Mouse (Mus musculus) 3T3-L1 (cell line): ENCODE measurements around the gene Slamf8.

ENCODE experiments used
- DNase-seq: peaks from one replicate; pipeline ENCODE4 v3.0.0-alpha.2; 2015; ENCODE audit warnings: low read depth, low spot score

Slamf8 gene

GRCm38 (mm10) chr1:172590385-172590784 lies at the start of gene Slamf8:
Gene Slamf8 (minus strand): TSS chr1:172590568.
- DNase-seq, result peak; percentile 58

DNA sequence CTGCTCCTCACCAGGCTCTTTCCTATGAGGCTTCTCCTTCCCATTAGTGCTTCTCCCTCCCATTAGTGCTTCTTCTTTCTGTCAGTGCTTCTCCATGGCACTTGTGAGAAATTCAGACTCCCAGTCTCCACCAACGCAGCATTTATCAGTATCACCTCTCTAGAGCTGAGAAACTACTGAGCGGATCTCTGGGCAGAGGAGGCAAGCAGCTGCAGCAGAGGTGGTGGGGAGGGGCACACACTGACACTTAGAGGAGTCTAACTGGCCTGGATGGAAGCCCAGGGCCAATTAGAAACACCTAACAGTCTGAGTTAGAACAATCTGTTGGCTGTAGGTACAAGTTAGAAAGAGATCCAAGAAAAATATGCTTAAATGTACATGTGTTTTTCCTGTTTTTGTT lies 48.4 kb upstream of the Slamf8 start:
- DNase-seq, result no peak

- DNase-seq, result no peak
These were observed 47.4 kb upstream of the Slamf8 start for GRCm38 (mm10) chr1:172637801-172638200.

GRCm38 (mm10) chr1:172636266-172636665 lies 45.9 kb upstream of the Slamf8 start:
- peak; percentile 59 for DNase-seq

- no peak for DNase-seq
These were observed 44.9 kb upstream of the Slamf8 start for GRCm38 (mm10) chr1:172635258-172635657.

- DNase-seq, result no peak
These were observed 43.8 kb upstream of the Slamf8 start for GRCm38 (mm10) chr1:172634136-172634535.

DNA sequence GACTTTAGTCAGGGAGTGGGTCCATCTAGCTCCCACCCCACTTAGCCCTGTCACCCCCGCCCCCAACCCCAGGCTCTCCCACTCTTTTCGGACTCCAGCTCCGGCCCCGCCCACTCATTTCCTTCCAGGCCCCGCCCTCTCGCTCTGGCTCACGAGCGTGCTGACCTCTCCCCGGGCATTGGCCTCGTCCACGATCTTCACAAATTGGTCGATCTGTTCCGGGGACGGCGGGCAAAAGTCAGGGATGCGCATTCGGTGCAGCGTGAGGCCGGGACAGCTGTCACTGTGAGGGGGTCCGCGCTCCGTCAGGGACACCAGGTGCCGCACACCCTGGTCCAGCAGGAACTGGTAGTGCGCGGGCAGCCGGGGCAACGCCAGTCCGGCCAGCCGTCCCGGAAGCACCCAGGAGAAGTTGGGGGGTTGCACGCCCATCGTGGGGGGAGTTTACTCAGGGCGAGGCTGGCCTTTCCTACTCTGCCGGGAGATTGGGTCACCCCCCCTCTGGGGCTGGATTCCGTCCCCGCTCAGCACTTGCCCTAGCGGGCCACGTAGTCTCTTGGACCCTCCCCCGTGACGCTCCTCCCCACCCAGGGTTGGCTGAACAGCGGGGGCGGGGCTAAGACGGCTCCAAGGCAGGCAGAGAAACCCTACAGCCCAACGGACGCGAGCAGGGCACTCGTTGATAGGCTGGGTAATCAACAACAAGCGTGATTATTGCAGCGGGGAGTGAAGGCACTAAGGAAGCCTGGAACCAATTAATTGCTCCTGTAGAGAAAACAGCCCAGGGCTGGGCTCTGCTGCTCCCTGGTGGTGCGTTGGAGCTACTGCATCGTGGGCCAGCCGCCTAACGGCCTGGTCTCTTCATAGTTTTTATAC lies 42.3 kb upstream of the Slamf8 start, which contains the start of gene Dusp23:
Gene Dusp23 (minus strand): TSS at position 512 of the 876 bp plus-strand sequence.
- peak; percentile 95 for DNase-seq

DNA sequence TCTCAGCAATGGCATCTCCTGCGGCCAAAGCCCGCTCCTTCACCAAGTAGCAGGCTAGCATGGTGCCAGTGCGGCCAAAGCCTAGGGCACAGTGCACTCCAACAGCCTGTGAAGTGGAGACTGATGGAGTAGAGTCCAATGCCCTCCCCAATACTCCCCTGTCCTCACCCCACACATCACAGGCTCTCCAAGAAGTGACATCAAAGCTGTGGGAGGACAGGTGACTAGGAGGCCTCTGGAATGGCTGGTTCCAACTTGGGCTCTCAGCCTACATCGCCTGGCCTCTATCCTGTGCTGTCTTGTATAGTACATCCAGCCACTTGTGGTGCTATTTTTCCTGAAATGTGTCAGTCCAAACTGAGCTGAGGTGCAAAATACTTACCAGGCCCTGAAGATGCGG lies 41.4 kb upstream of the Slamf8 start:
- peak; percentile 12 for DNase-seq

DNA sequence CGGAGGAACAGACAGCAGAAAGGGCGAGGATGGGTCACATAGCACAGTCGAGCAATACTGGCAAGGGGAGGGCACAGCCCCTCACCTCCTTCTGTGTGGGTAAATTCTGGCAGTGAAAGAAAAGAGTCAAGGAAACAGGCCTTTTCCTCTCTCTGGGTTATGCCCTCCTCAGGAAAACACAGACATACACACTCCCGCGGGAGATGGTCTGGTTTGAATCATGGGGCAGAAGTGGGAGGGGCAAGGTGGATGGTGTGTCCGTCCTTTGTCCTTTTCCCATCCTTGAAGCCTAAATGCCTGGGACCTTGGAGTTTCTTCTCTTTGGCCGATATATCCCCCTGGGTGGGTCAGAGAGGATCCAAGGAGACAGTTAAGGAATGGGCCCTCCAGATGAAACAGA lies 39.5 kb upstream of the Slamf8 start:
- DNase-seq, result no peak

GRCm38 (mm10) chr1:172626306-172626705 lies 35.9 kb upstream of the Slamf8 start:
- DNase-seq, result no peak

- no peak for DNase-seq
These were observed 33.7 kb upstream of the Slamf8 start for GRCm38 (mm10) chr1:172624081-172624480.

GRCm38 (mm10) chr1:172623599-172623998 lies 33.2 kb upstream of the Slamf8 start:
- DNase-seq, result no peak

DNA sequence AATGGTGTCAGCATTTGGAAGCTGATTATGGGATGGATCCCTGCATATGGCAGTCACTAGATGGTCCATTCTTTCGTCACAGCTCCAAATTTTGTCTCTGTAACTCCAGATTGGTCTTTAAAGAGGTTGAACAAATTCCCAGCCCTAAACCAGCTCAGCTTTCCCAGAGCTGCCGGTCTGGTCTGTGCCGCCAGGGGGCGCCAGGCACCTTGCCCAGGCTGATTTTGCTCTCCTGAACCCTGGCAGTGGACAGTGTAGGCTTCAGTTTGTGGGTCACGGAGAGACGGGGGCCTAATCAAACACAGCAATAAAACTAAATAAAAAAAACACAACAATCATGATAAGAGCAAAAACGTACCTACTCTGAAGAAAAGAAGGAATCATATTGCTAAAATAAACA lies 28.9 kb upstream of the Slamf8 start:
- peak; percentile 52 for DNase-seq

DNA sequence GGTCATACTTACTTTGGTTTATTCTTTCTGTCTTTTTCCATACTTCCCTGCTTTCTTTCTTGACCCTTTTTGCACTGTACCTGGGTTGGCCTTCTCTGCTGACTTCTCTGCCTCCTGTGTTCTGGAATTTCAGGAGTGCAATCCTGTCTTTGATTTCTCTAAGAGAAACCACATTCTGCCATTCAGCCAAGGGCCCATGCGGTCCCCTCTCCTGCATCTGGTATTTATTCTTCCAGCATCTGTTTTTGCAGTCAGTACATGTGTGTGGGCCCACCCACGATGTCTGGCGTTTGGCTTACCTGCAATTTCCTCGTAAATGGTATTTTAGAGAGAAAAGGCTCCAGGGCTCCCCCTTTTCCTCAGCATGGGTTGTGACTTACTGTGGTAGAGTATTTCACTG lies 27.8 kb upstream of the Slamf8 start:
- no peak for DNase-seq

DNA sequence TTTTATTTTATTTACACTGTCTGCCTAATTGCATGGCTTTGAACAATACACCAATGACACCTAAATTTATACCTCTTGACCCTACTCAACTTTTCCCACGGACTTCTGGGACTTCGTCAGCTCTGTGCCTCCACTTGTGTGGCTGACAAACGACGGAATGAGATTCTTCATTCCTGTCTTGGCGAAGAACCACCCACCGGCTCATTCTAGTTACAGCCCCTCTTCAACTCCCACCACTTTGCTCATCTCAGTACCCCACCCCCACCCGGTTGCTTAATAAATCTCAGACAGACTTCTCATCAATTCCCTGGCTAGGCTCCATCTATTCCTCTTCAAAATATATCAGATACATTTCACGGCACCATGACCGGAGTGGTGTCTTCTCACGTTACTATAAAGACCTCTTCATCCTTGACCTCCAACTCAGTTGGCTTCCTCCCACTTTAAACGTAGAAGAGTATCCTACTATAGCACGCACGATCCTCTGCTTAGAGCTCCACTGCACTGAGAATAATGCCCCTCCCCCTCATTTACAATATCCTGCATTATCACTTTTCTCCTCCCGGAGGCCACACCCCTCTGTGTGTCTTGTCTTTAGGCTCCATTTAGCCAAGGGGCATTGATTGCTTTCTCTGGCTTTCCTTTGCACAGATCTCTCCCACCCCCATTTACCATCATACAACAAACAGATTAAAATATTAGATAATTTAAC lies 27.2 kb upstream of the Slamf8 start:
- DNase-seq, result no peak

GRCm38 (mm10) chr1:172616537-172617300 lies 26.4 kb upstream of the Slamf8 start:
- no peak for DNase-seq

GRCm38 (mm10) chr1:172615412-172615811 lies 25.0 kb upstream of the Slamf8 start:
- DNase-seq, result no peak

GRCm38 (mm10) chr1:172614654-172615053 lies 24.3 kb upstream of the Slamf8 start:
- no peak for DNase-seq

DNA sequence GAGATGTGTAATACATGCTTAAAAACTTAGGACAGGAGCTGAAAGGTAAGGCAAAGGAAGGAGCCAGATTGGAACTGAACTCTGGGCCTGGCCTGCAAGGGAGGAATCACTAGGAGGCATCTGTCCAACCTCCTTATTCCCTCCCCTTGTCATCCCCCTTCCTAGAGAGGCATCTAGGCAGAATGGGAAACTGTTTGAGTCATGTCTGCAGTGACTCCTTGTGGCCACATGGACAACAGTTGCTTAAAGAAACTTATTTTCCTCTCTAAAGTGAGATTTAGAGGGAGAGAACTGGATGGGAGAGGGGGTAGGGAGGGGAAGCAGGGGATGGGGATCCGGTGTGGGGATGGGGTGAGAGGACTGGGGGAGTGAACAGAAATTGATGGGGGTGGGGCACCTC lies 22.4 kb upstream of the Slamf8 start:
- peak; percentile 55 for DNase-seq

- no peak for DNase-seq
These were observed 20.9 kb upstream of the Slamf8 start for GRCm38 (mm10) chr1:172611304-172611703.

DNA sequence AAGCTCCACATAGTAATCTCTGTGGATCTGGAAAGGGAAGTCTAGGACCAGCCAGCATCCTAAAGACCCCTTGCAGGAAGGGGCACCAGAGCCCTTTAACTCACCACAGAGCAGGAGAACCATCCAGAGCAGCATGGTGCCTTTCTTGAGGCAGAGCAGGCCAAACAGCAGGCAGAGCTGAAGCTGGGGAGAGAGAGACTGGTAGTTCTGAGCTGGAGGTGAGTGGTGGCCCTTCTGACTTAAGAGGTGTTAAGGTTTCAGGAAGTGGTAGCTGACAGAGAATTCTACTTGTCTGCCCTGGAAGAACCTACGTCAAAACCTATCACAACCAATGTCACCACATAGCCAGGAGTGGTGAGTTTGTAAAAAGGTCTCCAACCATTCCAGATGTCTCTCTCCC lies 12.0 kb upstream of the Slamf8 start, which contains the start of gene Fcrl6:
Gene Fcrl6 (minus strand): TSS at position 226 of the 400 bp plus-strand sequence.
- no peak for DNase-seq

DNA sequence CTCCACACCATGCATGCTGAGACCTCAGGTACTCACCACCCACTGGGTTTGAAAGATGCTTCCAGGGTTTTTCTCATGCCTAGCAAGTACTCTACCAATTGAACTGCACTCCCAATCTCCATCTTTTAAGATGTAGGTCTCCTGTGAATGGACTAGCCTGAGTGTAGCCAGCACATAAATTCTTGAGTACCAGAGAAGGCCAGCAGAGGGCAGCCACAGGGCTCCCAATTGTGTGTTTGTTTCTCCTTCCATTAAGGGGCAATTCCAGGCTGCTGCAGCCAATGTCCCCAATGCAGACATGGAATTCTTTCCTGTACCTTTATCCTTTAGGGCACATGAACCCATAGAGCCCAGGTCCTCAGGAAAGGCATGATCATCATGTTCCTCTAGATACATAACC lies 4.1 kb upstream of the Slamf8 start:
- peak; percentile 68 for DNase-seq
